Mouse (Mus musculus): Measurements from ENCODE around the gene Cdk20. TPM values are rescaled to one million over a fixed set of nuclear protein-coding genes. Genes with fewer than 3 reads are reported as not detected.

Gene Cdk20
- polyA plus RNA-seq, 1 experiment = 9.6 TPM

DNA sequence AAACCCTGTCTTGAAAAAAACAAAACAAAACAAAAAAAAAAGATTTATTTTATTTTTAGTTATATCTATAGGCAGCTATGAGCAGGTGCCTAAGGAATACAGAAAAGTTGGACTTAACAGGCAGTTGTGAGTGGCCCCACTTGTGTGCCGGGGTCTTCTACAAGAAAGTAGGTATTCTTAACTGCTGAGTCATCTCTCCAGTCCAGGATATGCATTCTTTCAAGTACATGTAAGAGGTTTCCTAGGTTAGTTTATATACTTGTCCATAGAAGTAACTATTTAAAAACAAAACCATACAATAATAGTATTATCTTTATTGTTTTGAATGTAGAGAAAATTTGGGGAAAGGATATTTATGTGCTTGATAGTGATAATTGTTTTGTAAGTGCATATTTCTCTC, 11.3 kb upstream of the Cdk20 start:
- H3K4me3 ChIP-seq (replicated peaks) = no peak overlapping the region
- no peak for TF ChIP-seq GATA1 (IDR thresholded peaks at IDR 0.05; ENCODE audit: borderline replicate concordance, low read length)
- no peak for TF ChIP-seq FLI1 (IDR thresholded peaks at IDR 0.05; ENCODE audit: low read length)
- H3K36me3 ChIP-seq (replicated peaks; ENCODE audit: low read length) = no peaks in the 10 kb centered on the region
- H3K4me1 ChIP-seq = no peaks in the 10 kb centered on the region; the same call in 1 of the 2 replicates
- no peaks in the 10 kb centered on the region for H3K9me3 ChIP-seq
- H3K27me3 ChIP-seq (replicated peaks) = no peaks in the 10 kb centered on the region

DNA sequence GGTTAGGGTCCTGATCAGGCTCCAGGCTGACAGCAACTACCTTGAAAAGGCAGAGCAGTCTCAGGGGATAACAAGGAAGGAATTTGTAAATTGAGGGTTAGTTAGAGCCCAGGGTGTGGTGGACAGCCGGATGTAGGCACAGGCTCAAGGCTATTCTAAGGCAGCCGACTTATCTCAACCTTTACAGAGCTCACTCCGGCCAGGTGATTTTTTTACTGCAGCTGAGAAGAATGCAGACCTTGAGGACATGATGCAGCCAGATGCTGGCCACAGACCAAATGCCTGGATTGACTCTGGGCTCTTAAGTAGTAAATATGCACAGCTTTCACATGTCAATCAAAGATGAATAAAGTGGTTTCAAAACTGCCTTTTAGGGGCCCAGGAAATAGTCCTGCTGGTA, 10.7 kb upstream of the Cdk20 start:
- no peaks in the 10 kb centered on the region for H3K9me3 ChIP-seq
- H3K4me1 ChIP-seq = no peaks in the 10 kb centered on the region; the same call in 1 of the 2 replicates
- no peak overlapping the region for H3K4me3 ChIP-seq (replicated peaks)
- H3K36me3 ChIP-seq (replicated peaks; ENCODE audit: low read length) = no peaks in the 10 kb centered on the region
- TF ChIP-seq FLI1 (IDR thresholded peaks at IDR 0.05; ENCODE audit: low read length) (no peak), GATA1 (IDR thresholded peaks at IDR 0.05; ENCODE audit: borderline replicate concordance, low read length) (no peak)
- no peaks in the 10 kb centered on the region for H3K27me3 ChIP-seq (replicated peaks)

DNA sequence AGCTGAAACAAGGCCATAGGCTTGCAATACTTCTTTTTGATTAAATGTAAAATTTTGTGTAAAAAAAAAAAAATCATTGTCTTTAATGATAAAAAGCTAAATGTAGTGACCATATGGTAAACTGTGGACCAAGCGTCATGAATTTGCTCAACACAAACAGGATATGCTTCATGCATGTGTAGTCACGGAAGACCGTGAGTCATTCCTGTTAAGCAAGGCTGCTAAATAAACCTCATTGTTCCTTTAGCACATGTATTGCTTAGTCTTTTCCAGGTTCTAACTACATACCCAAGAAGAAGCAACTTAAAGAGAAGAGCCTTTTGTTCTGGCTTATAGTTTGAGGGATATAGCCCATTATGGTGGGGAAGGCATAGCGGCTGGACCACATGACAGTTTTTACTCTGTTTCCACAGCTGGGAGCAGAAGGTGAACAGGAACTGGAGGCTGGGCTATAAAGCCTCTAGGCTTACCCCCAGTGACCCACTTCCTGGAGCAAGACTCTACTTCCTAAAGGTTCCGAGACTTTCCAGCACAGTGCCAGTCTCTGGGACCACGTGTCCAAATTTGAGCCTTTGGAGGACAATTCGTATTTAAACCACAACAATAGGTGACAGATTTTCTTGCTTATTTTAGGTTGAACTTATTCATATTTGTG, 10.0 kb upstream of the Cdk20 start:
- Histone ChIP-seq H3K36me3 (replicated peaks; ENCODE audit: low read length) (no peaks in the 10 kb centered on the region), H3K9me3 (no peaks in the 10 kb centered on the region), H3K4me3 (replicated peaks) (no peak overlapping the region), H3K4me1 (no peaks in the 10 kb centered on the region; the same call in 1 of the 2 replicates), H3K27me3 (replicated peaks) (no peaks in the 10 kb centered on the region)
- no peak for TF ChIP-seq FLI1 (IDR thresholded peaks at IDR 0.05; ENCODE audit: low read length)
- TF ChIP-seq GATA1 (IDR thresholded peaks at IDR 0.05; ENCODE audit: borderline replicate concordance, low read length) = no peak

DNA sequence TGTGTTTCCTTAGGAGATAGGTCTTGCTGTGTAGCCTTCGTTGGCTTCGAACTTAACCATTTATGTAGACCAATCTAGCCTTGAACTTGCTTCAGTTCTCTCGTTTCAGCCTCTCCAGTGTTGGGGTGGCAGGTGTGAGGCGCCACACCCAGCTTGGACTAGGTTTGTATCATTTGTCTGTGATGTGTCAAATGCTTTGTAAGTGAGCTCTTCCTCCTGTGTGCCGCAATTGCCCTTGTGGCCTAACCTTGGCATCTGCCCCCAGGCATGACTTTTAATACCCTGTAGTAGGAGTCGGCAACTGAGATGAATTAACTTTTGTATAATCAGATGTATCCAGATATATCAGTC, 9.5 kb upstream of the Cdk20 start:
- H3K4me3 ChIP-seq (replicated peaks) = no peak overlapping the region
- no peaks in the 10 kb centered on the region for H3K36me3 ChIP-seq (replicated peaks; ENCODE audit: low read length)
- H3K27me3 ChIP-seq (replicated peaks) = no peaks in the 10 kb centered on the region
- H3K4me1 ChIP-seq = no peaks in the 10 kb centered on the region; the same call in 1 of the 2 replicates
- TF ChIP-seq GATA1 (IDR thresholded peaks at IDR 0.05; ENCODE audit: borderline replicate concordance, low read length) (no peak), FLI1 (IDR thresholded peaks at IDR 0.05; ENCODE audit: low read length) (no peak)
- no peaks in the 10 kb centered on the region for H3K9me3 ChIP-seq

DNA sequence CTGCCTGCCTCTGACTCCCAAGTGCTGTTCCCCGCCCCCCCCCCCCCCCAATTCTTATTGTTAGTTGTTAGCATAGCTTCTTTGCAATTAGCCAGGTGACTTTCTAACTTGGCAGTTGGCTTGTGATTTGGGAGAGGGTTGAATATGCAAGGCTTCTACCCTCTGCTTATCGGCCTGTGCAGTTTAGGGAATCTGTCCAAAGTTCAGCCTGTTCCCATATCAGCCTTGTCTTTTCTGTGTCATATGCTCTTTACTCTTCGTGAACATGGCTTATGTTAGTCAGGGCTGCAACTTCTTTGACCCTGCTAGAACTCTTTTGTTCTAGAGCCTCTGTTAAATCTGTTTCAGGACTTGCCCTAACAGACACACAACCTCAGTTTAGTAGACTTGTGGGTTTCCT, 7.8 kb upstream of the Cdk20 start:
- Histone ChIP-seq H3K27me3 (replicated peaks) (no peaks in the 10 kb centered on the region), H3K4me3 (replicated peaks) (no peak overlapping the region), H3K9me3 (no peaks in the 10 kb centered on the region), H3K36me3 (replicated peaks; ENCODE audit: low read length) (no peaks in the 10 kb centered on the region), H3K4me1 (no peaks in the 10 kb centered on the region; the same call in 1 of the 2 replicates)
- TF ChIP-seq FLI1 (IDR thresholded peaks at IDR 0.05; ENCODE audit: low read length) (no peak), GATA1 (IDR thresholded peaks at IDR 0.05; ENCODE audit: borderline replicate concordance, low read length) (no peak)

DNA sequence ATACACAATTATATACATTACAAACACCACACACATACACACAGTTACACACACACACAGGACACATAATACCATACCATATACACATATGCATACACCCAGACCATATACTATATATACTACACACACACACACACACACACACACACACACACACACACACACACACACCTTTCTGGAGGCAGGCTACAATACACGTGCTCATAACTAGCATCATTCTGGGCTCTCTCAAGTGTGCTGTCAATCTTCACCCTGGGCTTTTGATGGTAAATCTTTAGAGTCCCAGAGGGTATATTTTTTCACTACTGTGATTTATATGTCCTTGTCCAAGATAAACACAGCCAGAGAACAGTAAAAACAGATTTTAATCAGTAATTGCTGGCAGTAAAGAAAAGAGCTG, 6.8 kb upstream of the Cdk20 start:
- H3K9me3 ChIP-seq = no peaks in the 10 kb centered on the region
- H3K36me3 ChIP-seq (replicated peaks; ENCODE audit: low read length) = no peaks in the 10 kb centered on the region
- no peaks in the 10 kb centered on the region; the same call in 1 of the 2 replicates for H3K4me1 ChIP-seq

DNA sequence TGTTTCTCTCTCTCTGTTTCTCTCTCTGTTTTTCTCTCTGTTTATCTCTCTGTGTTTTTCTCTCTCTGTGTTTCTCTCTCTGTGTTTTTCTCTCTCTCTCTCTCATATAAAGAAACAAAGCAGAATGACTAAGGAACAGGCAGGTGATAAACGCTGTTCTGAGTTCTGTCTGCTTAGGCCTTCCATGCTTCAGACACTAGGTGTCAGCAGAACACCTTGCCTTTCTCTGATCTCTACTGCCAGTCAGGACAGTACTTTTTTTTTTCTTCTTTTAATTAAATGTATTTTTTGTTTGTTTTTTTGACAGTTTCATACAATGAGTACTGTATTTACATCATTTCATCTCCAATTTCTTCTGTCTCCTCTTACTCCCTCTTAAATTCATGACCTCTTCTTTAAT, 2.8 kb upstream of the Cdk20 start:
- TF ChIP-seq FLI1 (IDR thresholded peaks at IDR 0.05; ENCODE audit: low read length) (no peak), GATA1 (IDR thresholded peaks at IDR 0.05; ENCODE audit: borderline replicate concordance, low read length) (no peak)
- peaks cover 6% of the 10 kb centered on the region for H3K27me3 ChIP-seq (replicated peaks)
- no peak overlapping the region for H3K4me3 ChIP-seq (replicated peaks)
- H3K36me3 ChIP-seq (replicated peaks; ENCODE audit: low read length) = no peaks in the 10 kb centered on the region
- H3K4me1 ChIP-seq = peaks cover 13% of the 10 kb centered on the region
- H3K9me3 ChIP-seq = no peaks in the 10 kb centered on the region

More for the DNA sequence above, 6.8 kb upstream of the Cdk20 start:
- Histone ChIP-seq H3K4me3 (replicated peaks) (no peak overlapping the region), H3K27me3 (replicated peaks) (no peaks in the 10 kb centered on the region)
- TF ChIP-seq FLI1 (IDR thresholded peaks at IDR 0.05; ENCODE audit: low read length) (no peak), GATA1 (IDR thresholded peaks at IDR 0.05; ENCODE audit: borderline replicate concordance, low read length) (no peak)

DNA sequence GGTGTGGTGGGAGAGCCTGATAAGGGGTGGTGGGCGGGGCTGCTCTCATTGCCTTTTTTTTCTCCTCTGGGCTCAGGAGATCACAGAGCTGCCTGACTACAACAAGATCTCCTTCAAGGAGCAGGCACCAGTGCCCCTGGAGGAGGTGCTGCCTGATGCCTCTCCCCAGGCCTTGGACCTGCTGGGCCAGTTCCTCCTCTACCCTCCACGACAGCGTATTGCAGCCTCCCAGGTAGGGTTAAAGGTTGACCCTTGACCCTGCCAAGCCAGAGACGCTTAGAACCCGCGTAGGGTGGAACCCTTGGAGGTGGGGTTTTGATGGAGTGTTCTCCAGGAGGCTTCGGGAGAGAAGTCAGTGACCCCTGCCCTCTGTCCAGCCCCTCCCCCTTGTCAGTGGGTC, 5.7 kb downstream of the Cdk20 start:
- H3K27me3 ChIP-seq (replicated peaks) = peaks cover 2% of the 10 kb centered on the region
- TF ChIP-seq GATA1 (IDR thresholded peaks at IDR 0.05; ENCODE audit: borderline replicate concordance, low read length) (no peak), FLI1 (IDR thresholded peaks at IDR 0.05; ENCODE audit: low read length) (no peak)
- no peaks in the 10 kb centered on the region for H3K36me3 ChIP-seq (replicated peaks; ENCODE audit: low read length)
- no peaks in the 10 kb centered on the region for H3K9me3 ChIP-seq
- peaks cover 32% of the 10 kb centered on the region for H3K4me1 ChIP-seq
- no peak overlapping the region for H3K4me3 ChIP-seq (replicated peaks)

DNA sequence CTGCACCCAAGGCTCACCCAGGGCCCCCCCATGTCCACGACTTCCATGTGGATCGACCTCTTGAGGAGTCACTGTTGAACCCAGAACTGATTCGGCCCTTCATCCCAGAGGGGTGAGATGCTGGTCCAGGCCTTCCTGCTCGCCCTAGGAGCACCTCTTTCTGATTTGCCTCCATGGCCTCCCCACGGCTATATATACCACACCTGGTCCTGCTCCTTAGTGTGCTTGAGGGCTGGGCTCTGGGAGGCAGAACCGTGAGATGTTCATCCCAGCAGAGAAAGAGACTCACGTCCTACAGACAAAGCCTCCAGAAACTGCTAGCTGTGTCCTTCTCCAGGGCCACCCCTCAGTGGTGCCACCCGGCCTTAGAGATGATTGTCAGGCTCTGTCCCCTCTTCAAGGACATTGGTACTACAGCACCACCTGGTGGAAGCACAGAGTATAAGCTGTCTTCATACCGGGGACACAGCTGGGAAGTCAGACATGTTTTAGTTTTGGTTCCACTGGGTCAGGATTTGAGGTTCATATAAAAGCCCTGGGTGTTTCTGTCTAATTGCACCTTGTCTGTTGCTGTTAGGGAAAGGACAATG, 6.8 kb downstream of the Cdk20 start:
- TF ChIP-seq GATA1 (IDR thresholded peaks at IDR 0.05; ENCODE audit: borderline replicate concordance, low read length) = no peak
- no peak for TF ChIP-seq FLI1 (IDR thresholded peaks at IDR 0.05; ENCODE audit: low read length)
- Histone ChIP-seq H3K9me3 (no peaks in the 10 kb centered on the region), H3K36me3 (replicated peaks; ENCODE audit: low read length) (no peaks in the 10 kb centered on the region), H3K4me3 (replicated peaks) (no peak overlapping the region), H3K4me1 (peaks cover 29% of the 10 kb centered on the region), H3K27me3 (replicated peaks) (no peaks in the 10 kb centered on the region)

DNA sequence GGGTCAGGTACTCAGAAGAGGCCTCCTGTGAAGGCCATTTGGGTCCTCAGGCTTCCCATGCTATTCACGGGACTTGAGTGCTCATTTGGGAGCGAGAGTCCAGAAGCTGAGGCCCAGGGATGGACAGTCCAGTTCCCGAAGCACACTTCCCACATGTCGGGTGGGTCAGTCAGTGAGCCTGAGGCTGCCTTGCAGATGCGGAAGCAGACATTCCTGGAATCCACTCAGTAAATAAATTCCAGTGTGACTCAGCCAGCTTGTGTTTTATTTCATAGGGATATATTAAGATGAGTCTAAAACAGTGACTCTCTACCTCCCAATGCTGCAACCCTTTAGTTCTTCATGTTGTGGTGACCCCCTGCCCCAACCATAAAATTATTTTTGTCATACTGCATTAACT, 7.4 kb downstream of the Cdk20 start:
- TF ChIP-seq FLI1 (IDR thresholded peaks at IDR 0.05; ENCODE audit: low read length) (no peak), GATA1 (IDR thresholded peaks at IDR 0.05; ENCODE audit: borderline replicate concordance, low read length) (no peak)
- H3K27me3 ChIP-seq (replicated peaks) = no peaks in the 10 kb centered on the region
- no peaks in the 10 kb centered on the region for H3K36me3 ChIP-seq (replicated peaks; ENCODE audit: low read length)
- no peaks in the 10 kb centered on the region for H3K9me3 ChIP-seq
- H3K4me3 ChIP-seq (replicated peaks) = no peak overlapping the region
- peaks cover 29% of the 10 kb centered on the region for H3K4me1 ChIP-seq
